Mouse (Mus musculus) hindbrain, embryonic 16.5 days (tissue): ENCODE measurements around the gene Cep126. TPM values are rescaled to one million over a fixed set of nuclear protein-coding genes. Genes with fewer than 3 reads are reported as not detected.

ENCODE experiments used
- ATAC-seq: fragments of 200-750 bp; cut with Nextera tagmentation; 2 replicates; pipeline ENCODE4 v1.8.0; 2017; ENCODE audit warnings: moderate TSS enrichment, moderate library complexity
- H3K27ac ChIP-seq: fragments of 300-500 bp; sonication (generic); 2 replicates; pipeline ENCODE4 v1.5.1; 2014; ENCODE audit warnings: low read depth, mild to moderate bottlenecking, control low read depth, low read length, moderate library complexity
- H3K27me3 ChIP-seq: fragments of 300-500 bp; sonication (generic); replicated peaks from 2 replicates; pipeline ENCODE4 v1.6.1; 2014; ENCODE audit warnings: low read length; ENCODE audit not compliant: control insufficient read depth, insufficient read depth
- H3K36me3 ChIP-seq: fragments of 300-500 bp; sonication (generic); 2 replicates; pipeline ENCODE4 v1.6.1; 2014; ENCODE audit warnings: mild to moderate bottlenecking, low read length, moderate library complexity, mixed read lengths; ENCODE audit not compliant: control insufficient read depth, insufficient read depth
- H3K4me1 ChIP-seq: fragments of 300-500 bp; sonication (generic); 2 replicates; pipeline ENCODE4 v1.6.1; 2014; ENCODE audit warnings: low read depth, low read length; ENCODE audit not compliant: control insufficient read depth, insufficient read depth
- H3K4me2 ChIP-seq: fragments of 300-500 bp; sonication (generic); 2 replicates; pipeline ENCODE4 v1.6.1; 2014; ENCODE audit warnings: mild to moderate bottlenecking, low read length, control low read depth, moderate library complexity
- H3K4me3 ChIP-seq: fragments of 300-500 bp; sonication (generic); 2 replicates; pipeline ENCODE4 v1.5.1; 2014; ENCODE audit warnings: mild to moderate bottlenecking, low read length, control low read depth, moderate library complexity
- H3K9ac ChIP-seq: fragments of 300-500 bp; sonication (generic); 2 replicates; pipeline ENCODE4 v1.6.1; 2014; ENCODE audit warnings: low read depth, mild to moderate bottlenecking, control low read depth, low read length, moderate library complexity
- H3K9me3 ChIP-seq: fragments of 300-500 bp; sonication (generic); 2 replicates; pipeline ENCODE4 v1.6.1; 2014; ENCODE audit warnings: mild to moderate bottlenecking, low read length, moderate library complexity; ENCODE audit not compliant: control insufficient read depth
- WGBS: fragments of 180-500 bp; shearing (Covaris S2); extraction: QIAGEN DNeasy Blood & Tissue Kit; methylation state at CpG from one replicate; pipeline ENCODE4 v1.1.7; 2014; 5-methylcytosine and 5-hydroxymethylcytosine counted together
- polyA plus RNA-seq: library from polyadenylated mRNA; unstranded; fragments of >200 nt; fragmentation: Nextera tagmentation; extraction: Ambion mirVana; gene quantifications from 2 replicates; pipeline ENCODE4 v1.2.1, GENCODE M21; 2015

Gene Cep126
- polyA plus RNA-seq, 1 experiment from 2014 or later: 4.1 TPM

- no peak overlapping the region for H3K4me3 ChIP-seq
- no peak overlapping the region for H3K27ac ChIP-seq
- no peak overlapping the region for H3K4me2 ChIP-seq
- no peak for ATAC-seq
- H3K36me3 ChIP-seq: no peaks in the 10 kb centered on the region
- H3K9me3 ChIP-seq: no peaks in the 10 kb centered on the region
- H3K27me3 ChIP-seq: no peaks in the 10 kb centered on the region
- no peak overlapping the region for H3K9ac ChIP-seq
- 83% methylated on average over 6 of the region's 6 CpGs for WGBS
- H3K4me1 ChIP-seq: no peaks in the 10 kb centered on the region
Observed at GRCm38 (mm10) chr9:8100962-8101361, 33.1 kb downstream of the Cep126 start.

GRCm38 (mm10) chr9:8078882-8079281 lies 55.2 kb downstream of the Cep126 start:
- Histone ChIP-seq H3K4me2 (no peak overlapping the region), H3K4me1 (no peaks in the 10 kb centered on the region), H3K36me3 (no peaks in the 10 kb centered on the region; the same call in 1 of the 2 replicates), H3K27ac (no peak overlapping the region), H3K9ac (no peak overlapping the region), H3K4me3 (no peak overlapping the region), H3K9me3 (no peaks in the 10 kb centered on the region), H3K27me3 (no peaks in the 10 kb centered on the region)
- WGBS: 92% methylated on average over 5 of the region's 5 CpGs
- ATAC-seq: no peak

- ATAC-seq: peak; percentile 61; the same call in 1 of the 2 replicates
- H3K4me2 ChIP-seq: no peak overlapping the region
Observed at GRCm38 (mm10) chr9:8074345-8074744, 59.7 kb downstream of the Cep126 start.

GRCm38 (mm10) chr9:8073203-8073755 lies 60.8 kb downstream of the Cep126 start:
- H3K27me3 ChIP-seq: no peaks in the 10 kb centered on the region
- no peaks in the 10 kb centered on the region; the same call in 1 of the 2 replicates for H3K36me3 ChIP-seq
- H3K9me3 ChIP-seq: no peaks in the 10 kb centered on the region
- no peak overlapping the region for H3K9ac ChIP-seq
- ATAC-seq: no peak
- no peak overlapping the region for H3K27ac ChIP-seq
- no peak overlapping the region for H3K4me3 ChIP-seq
- no peak overlapping the region for H3K4me2 ChIP-seq
- no peaks in the 10 kb centered on the region for H3K4me1 ChIP-seq
- 93% methylated on average over 3 of the region's 3 CpGs for WGBS

More at GRCm38 (mm10) chr9:8074345-8074744, 59.7 kb downstream of the Cep126 start:
- H3K4me3 ChIP-seq: no peak overlapping the region
- H3K27me3 ChIP-seq: no peaks in the 10 kb centered on the region
- no peaks in the 10 kb centered on the region; the same call in 1 of the 2 replicates for H3K36me3 ChIP-seq
- H3K4me1 ChIP-seq: no peaks in the 10 kb centered on the region
- H3K27ac ChIP-seq: no peak overlapping the region
- H3K9ac ChIP-seq: no peak overlapping the region
- no peaks in the 10 kb centered on the region for H3K9me3 ChIP-seq

- Histone ChIP-seq H3K4me3 (no peak overlapping the region), H3K27ac (no peak overlapping the region), H3K4me1 (no peaks in the 10 kb centered on the region), H3K9ac (no peak overlapping the region), H3K4me2 (no peak overlapping the region), H3K9me3 (no peaks in the 10 kb centered on the region; the same call in 1 of the 2 replicates), H3K27me3 (no peaks in the 10 kb centered on the region), H3K36me3 (no peaks in the 10 kb centered on the region)
- WGBS: 72% methylated on average over 3 of the region's 3 CpGs
- 0 out of 2 replicates have a peak, but pooled peaks have one; percentile 37 for ATAC-seq
Observed at GRCm38 (mm10) chr9:8059636-8060035, 74.5 kb downstream of the Cep126 start.

- no peak overlapping the region for H3K4me2 ChIP-seq
- no peak overlapping the region for H3K4me3 ChIP-seq
- ATAC-seq: no peak
- H3K27ac ChIP-seq: no peak overlapping the region
- H3K9me3 ChIP-seq: no peaks in the 10 kb centered on the region
- WGBS: 52% methylated on average over 1 of the region's 1 CpGs
- no peaks in the 10 kb centered on the region for H3K27me3 ChIP-seq
- no peaks in the 10 kb centered on the region for H3K36me3 ChIP-seq
- no peak overlapping the region for H3K9ac ChIP-seq
- H3K4me1 ChIP-seq: no peaks in the 10 kb centered on the region
Observed at GRCm38 (mm10) chr9:8054831-8055230, 79.3 kb downstream of the Cep126 start.

- no peaks in the 10 kb centered on the region for H3K27me3 ChIP-seq
- no peaks in the 10 kb centered on the region for H3K9me3 ChIP-seq
- no peaks in the 10 kb centered on the region for H3K36me3 ChIP-seq
- peak overlapping the region; percentile 41; the same call in 1 of the 2 replicates for H3K9ac ChIP-seq
- H3K4me3 ChIP-seq: peak overlapping the region; percentile 78
- peak overlapping the region; percentile 92 for H3K27ac ChIP-seq
- H3K4me1 ChIP-seq: peaks cover 10% of the 10 kb centered on the region
- 21% methylated on average over 5 of the region's 5 CpGs for WGBS
- H3K4me2 ChIP-seq: peak overlapping the region; percentile 79
- peak; percentile 74 for ATAC-seq
Observed at GRCm38 (mm10) chr9:8043044-8043387, 91.1 kb downstream of the Cep126 start.

- no peaks in the 10 kb centered on the region for H3K36me3 ChIP-seq
- H3K27ac ChIP-seq: peak within 1 kb of the TSS; percentile 92
- no peaks in the 10 kb centered on the region for H3K9me3 ChIP-seq
- no peaks in the 10 kb centered on the region for H3K27me3 ChIP-seq
- H3K4me2 ChIP-seq: peak within 1 kb of the TSS; percentile 79
- H3K9ac ChIP-seq: peak within 1 kb of the TSS; percentile 87
- peaks cover 10% of the 10 kb centered on the region for H3K4me1 ChIP-seq
- peak within 1 kb of the TSS; percentile 78 for H3K4me3 ChIP-seq
- ATAC-seq: peak; percentile 99
- under 1% methylated on average over 39 of the region's 39 CpGs for WGBS
Observed at GRCm38 (mm10) chr9:8042338-8043043, 91.6 kb downstream of the Cep126 start, which contains the start of gene Cfap300. Gene Cfap300 (minus strand): TSS chr9:8042823.

GRCm38 (mm10) chr9:8035546-8035945 lies 98.5 kb downstream of the Cep126 start:
- ATAC-seq: no peak
- Histone ChIP-seq H3K4me1 (no peaks in the 10 kb centered on the region), H3K9me3 (no peaks in the 10 kb centered on the region), H3K27ac (no peak overlapping the region), H3K4me2 (no peak overlapping the region), H3K4me3 (no peak overlapping the region), H3K27me3 (no peaks in the 10 kb centered on the region), H3K9ac (no peak overlapping the region), H3K36me3 (no peaks in the 10 kb centered on the region)
- WGBS: 41% methylated on average over 7 of the region's 7 CpGs
